Mouse (Mus musculus): Measurements from ENCODE around the gene Agbl5.
A peak's percentile ranks its signal among the peaks of the same experiment; 100 is the strongest.

Agbl5 gene

DNA sequence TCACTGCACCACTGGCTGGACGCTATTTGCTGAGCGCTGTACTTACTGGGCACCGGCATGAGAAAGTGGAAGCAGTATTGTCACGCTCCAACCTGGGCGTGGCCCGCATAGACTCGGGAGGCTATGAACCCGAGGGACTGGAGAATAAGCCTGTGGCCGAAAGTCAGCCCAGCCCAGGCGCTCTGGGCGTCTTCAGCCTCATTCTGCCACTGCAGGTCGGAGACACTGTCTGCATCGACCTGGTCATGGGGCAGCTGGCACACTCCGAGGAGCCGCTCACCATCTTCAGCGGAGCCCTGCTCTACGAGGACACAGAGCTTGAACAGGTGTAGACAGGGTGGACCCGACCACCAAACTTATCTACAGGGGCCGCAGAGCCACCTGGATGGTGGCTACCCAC is 32.1 kb downstream of the Agbl5 start:
- Histone ChIP-seq H3K36me3 (ENCODE audit: control insufficient read depth, insufficient read depth, low read length, poor library complexity, severe bottlenecking) (no peaks in the 10 kb centered on the region), H3K27me3 (ENCODE audit: control insufficient read depth, insufficient read depth, low read length, poor library complexity, severe bottlenecking) (no peaks in the 10 kb centered on the region)
- no peak for DNase-seq (ENCODE audit: low read depth, low spot score)

DNA sequence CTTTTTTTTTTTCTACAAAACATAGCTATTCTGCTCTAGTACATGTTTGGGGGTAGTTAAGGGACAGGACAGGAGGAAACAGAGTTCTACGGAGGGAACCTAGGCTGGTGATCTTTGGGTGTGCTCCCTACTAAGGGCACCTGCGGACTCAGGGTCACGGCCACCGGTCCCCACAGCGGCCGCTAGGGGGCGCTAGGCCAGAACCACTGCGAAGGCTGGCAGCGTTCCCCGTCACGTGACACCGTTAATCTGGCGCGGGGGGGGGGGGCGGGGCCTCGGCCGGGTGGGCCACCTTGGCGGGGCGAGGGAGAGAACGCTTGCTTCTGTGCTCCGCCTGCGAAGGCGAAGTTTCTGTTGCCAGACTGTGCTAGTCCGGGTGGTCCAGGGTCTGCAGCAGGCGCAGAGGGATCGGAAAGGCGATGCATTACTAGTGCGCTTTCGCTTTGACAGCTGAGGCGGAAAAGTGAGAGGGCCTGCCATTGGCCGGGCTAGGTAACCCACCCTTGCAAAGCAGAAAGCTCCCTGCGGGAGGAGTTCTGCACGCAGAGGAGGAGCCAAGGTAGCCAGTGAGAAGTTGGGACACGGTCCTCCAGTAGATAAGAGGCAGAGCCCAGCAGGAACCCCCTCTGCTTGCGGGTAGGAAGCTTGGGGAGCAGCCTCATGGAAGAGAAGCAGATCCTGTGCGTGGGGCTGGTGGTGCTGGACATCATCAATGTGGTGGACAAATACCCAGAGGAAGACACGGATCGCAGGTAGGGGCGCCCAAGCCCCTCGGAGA is 33.0 kb downstream of the Agbl5 start, which contains the start of gene Khk:
Gene Khk, plus strand, starts transcription at position 176 of the 778 bp plus-strand sequence.
- DNase-seq (ENCODE audit: low read depth, low spot score), result peak; percentile 96
- Histone ChIP-seq H3K36me3 (ENCODE audit: control insufficient read depth, insufficient read depth, low read length, poor library complexity, severe bottlenecking) (no peaks in the 10 kb centered on the region), H3K27me3 (ENCODE audit: control insufficient read depth, insufficient read depth, low read length, poor library complexity, severe bottlenecking) (no peaks in the 10 kb centered on the region)

DNA sequence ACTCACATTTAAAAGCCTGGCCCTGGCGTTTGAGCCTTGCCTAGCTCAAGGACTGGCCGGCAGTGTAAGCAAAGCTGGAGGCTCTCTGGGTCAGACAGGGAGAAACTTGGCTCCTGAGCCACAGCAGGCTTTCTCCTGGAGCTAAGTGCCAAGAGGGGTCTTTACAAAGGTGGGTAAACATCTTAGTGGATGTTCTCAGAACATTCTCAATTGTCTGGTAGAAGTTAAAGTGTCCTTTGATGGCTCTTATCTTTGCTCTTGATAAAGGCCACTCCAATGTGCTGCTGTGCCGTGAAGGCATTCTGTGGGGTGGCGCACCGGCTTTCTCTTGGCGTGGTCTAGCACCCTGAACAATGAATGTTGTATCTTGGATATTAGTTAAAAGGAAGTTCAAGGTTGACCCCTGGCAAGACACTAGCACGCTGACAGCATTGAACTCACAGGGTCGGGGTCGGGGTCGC is 34.1 kb downstream of the Agbl5 start:
- Histone ChIP-seq H3K36me3 (ENCODE audit: control insufficient read depth, insufficient read depth, low read length, poor library complexity, severe bottlenecking) (no peaks in the 10 kb centered on the region), H3K27me3 (ENCODE audit: control insufficient read depth, insufficient read depth, low read length, poor library complexity, severe bottlenecking) (no peaks in the 10 kb centered on the region)
- DNase-seq (ENCODE audit: low read depth, low spot score), result no peak

DNA sequence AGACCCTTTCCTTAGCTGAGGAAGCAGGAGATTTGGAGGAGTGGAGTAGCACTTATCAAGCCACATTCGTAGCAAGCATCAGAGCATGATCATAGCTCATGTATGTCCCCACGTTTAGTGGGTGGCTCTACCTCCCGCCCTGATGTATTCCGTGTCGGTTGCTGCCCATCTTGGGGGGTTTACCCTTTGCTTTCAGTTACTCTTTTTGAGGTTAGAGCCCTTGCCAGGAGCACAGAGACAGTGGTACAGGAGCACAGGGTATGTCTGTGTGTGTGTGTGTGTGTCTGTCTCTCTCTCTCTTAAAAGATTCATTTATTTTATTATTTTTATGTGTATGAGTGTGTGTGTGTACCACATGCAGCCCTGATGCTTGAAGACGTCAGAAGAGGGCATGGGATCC is 34.6 kb downstream of the Agbl5 start:
- Histone ChIP-seq H3K36me3 (ENCODE audit: control insufficient read depth, insufficient read depth, low read length, poor library complexity, severe bottlenecking) (no peaks in the 10 kb centered on the region), H3K27me3 (ENCODE audit: control insufficient read depth, insufficient read depth, low read length, poor library complexity, severe bottlenecking) (no peaks in the 10 kb centered on the region)
- no peak for DNase-seq (ENCODE audit: low read depth, low spot score)

DNA sequence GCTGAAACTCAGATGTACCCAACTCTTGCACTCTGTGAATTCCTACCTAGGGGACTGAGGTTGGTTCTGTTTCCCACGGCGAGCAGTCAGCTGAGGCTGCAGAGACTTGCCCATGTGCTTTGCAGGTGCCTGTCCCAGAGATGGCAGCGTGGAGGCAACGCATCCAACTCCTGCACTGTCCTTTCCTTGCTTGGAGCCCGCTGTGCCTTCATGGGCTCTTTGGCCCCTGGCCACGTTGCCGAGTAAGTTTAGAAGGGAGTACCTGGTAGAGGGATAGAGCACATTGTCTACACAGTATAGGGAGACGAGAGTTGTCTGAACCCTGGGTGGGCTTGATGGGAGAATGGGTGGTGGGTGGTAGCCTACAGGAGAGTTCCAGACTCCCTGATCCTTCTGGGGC is 36.1 kb downstream of the Agbl5 start:
- no peaks in the 10 kb centered on the region for H3K36me3 ChIP-seq (ENCODE audit: control insufficient read depth, insufficient read depth, low read length, poor library complexity, severe bottlenecking)
- no peaks in the 10 kb centered on the region for H3K27me3 ChIP-seq (ENCODE audit: control insufficient read depth, insufficient read depth, low read length, poor library complexity, severe bottlenecking)
- no peak for DNase-seq (ENCODE audit: low read depth, low spot score)

DNA sequence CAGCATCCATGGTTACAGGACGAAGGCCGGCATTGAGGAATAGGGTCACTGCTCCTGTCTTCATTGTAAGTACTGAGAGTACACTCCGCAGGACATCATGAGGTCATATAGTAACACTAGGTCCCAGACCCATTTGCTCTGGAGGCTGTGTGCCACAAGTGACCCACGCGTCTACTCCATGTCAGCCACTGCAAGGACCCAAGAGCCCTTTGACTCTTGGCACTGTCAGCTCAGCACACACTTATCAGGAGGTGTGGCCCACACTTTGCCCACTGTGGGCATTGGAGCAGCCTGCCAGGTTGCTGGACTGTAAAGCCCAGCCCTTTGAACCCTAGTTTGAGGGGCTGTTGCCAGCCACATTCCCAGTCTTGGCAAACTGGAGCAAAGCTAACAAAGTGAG is 36.7 kb downstream of the Agbl5 start:
- no peaks in the 10 kb centered on the region for H3K27me3 ChIP-seq (ENCODE audit: control insufficient read depth, insufficient read depth, low read length, poor library complexity, severe bottlenecking)
- H3K36me3 ChIP-seq (ENCODE audit: control insufficient read depth, insufficient read depth, low read length, poor library complexity, severe bottlenecking), result no peaks in the 10 kb centered on the region
- no peak for DNase-seq (ENCODE audit: low read depth, low spot score)

DNA sequence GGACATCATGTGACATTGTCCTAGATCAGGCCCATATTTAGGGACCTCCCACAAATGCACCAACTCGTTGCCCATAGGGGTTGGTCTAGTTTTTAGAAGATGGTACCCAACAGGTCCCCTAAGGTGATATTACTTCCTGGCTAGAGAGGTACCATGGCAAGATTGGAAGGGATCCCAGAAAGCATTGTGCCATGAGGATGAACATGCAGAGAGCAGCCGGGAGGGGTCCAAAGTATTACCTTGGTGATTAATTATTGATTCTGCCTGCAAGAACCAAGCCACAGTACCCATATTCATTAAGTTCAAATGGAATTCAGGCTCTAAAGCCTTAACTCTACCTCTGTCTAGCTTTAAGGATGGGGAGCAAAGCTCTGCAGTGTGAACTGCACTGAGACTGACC is 37.6 kb downstream of the Agbl5 start:
- H3K36me3 ChIP-seq (ENCODE audit: control insufficient read depth, insufficient read depth, low read length, poor library complexity, severe bottlenecking), result no peaks in the 10 kb centered on the region
- H3K27me3 ChIP-seq (ENCODE audit: control insufficient read depth, insufficient read depth, low read length, poor library complexity, severe bottlenecking), result no peaks in the 10 kb centered on the region
- no peak for DNase-seq (ENCODE audit: low read depth, low spot score)

DNA sequence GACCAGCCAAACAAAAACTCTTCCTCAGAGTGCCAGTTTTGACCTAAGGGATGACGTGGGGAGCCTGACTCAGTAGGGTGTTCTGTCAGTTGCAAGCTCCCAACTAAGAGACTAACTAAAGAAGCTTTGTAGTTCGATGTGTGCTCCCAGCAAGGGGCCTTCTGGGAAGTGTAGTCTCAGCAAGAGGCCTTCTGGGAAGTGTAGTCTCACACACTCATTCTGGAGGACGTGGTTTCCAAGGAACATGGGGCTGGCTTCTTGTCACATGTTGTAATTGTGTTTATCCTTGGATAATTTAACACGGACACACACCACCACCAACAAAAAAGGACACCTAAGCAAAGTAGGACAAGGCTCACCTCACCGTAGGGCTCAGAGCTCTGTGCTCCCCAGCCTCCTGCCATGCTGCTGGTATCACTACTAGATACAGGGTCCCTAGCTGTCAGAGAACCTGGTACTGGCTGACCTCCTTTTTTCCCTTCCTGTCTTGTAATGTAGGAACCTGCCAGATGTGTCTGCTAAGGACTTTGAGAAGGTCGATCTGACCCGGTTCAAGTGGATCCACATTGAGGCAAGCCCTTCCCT is 39.5 kb downstream of the Agbl5 start:
- no peaks in the 10 kb centered on the region for H3K36me3 ChIP-seq (ENCODE audit: control insufficient read depth, insufficient read depth, low read length, poor library complexity, severe bottlenecking)
- no peak for DNase-seq (ENCODE audit: low read depth, low spot score)
- H3K27me3 ChIP-seq (ENCODE audit: control insufficient read depth, insufficient read depth, low read length, poor library complexity, severe bottlenecking), result no peaks in the 10 kb centered on the region

DNA sequence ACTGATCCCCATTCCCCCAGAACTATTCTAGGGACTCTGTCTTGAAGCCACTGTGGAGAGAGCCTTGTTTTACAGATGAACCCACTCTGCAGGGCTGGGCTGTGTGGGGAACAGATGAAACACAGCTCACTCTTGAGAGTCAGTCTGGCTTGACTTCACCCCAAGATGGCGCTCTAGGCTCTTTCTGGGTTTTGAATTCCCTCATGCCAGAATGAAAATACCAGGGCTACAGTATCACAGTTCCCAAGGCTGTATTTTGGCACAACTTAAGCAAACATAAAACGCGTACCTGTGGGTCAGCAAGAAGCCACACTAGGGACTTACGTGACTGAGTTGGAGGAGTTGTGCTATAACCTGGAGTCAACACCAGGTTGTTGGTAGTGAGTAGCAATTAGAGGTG is 41.6 kb downstream of the Agbl5 start:
- Histone ChIP-seq H3K27me3 (ENCODE audit: control insufficient read depth, insufficient read depth, low read length, poor library complexity, severe bottlenecking) (no peaks in the 10 kb centered on the region), H3K36me3 (ENCODE audit: control insufficient read depth, insufficient read depth, low read length, poor library complexity, severe bottlenecking) (no peaks in the 10 kb centered on the region)
- DNase-seq (ENCODE audit: low read depth, low spot score), result peak; percentile 75

DNA sequence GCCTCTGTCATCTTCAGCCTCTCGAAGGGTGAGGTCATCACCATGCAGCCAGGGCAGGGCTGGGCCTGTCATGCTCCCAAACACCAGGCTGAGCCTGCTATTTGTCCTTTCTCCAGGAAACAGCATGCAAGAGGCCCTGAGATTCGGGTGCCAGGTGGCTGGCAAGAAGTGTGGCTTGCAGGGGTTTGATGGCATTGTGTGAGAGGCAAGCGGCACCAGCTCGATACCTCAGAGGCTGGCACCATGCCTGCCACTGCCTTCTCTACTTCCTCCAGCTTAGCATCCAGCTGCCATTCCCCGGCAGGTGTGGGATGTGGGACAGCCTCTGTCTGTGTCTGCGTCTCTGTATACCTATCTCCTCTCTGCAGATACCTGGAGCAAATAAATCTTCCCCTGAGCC is 42.4 kb downstream of the Agbl5 start:
- DNase-seq (ENCODE audit: low read depth, low spot score), result no peak
- Histone ChIP-seq H3K27me3 (ENCODE audit: control insufficient read depth, insufficient read depth, low read length, poor library complexity, severe bottlenecking) (no peaks in the 10 kb centered on the region), H3K36me3 (ENCODE audit: control insufficient read depth, insufficient read depth, low read length, poor library complexity, severe bottlenecking) (no peaks in the 10 kb centered on the region)

DNA sequence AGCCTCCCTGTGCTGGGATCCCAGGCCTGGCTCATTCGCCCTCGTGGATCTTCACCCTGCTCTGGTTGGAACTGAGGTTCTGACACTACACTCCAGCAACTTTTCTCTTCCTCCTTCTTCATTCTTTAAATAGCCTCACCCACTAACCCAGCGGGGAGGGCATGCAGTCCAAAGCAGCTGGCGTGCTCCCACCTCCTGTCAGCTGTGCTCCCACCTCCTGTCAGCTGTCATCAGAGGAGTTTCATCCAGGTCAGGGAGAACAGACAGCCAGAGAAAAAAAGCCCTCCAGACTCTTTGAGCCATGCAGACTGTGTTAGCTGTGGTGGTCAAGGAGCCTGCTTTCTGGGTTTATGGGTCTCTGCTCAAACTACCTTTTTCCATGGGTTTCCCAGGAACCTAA is 42.9 kb downstream of the Agbl5 start:
- Histone ChIP-seq H3K27me3 (ENCODE audit: control insufficient read depth, insufficient read depth, low read length, poor library complexity, severe bottlenecking) (no peaks in the 10 kb centered on the region), H3K36me3 (ENCODE audit: control insufficient read depth, insufficient read depth, low read length, poor library complexity, severe bottlenecking) (no peaks in the 10 kb centered on the region)
- DNase-seq (ENCODE audit: low read depth, low spot score), result no peak

DNA sequence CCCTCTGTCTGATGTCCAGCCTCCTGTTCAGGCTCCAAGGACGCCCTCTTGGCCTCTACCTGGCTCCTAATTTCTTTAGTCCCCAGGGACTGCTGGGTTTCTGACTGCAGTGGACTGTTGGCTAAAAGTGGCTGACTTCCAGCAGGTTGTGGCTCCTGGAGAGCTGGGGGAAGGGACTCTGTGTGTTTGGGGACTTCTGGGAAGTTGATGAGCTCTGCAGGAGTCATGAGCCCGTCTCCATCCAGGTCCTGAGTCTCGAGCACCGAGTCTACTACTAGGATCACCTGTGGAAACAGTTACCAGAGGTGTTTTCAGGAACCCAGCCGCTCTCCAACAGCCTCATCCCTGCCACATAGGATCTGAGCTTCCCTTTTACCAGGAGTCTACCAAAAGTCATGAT is 45.2 kb downstream of the Agbl5 start:
- no peaks in the 10 kb centered on the region for H3K27me3 ChIP-seq (ENCODE audit: control insufficient read depth, insufficient read depth, low read length, poor library complexity, severe bottlenecking)
- H3K36me3 ChIP-seq (ENCODE audit: control insufficient read depth, insufficient read depth, low read length, poor library complexity, severe bottlenecking), result no peaks in the 10 kb centered on the region
- DNase-seq (ENCODE audit: low read depth, low spot score), result no peak

DNA sequence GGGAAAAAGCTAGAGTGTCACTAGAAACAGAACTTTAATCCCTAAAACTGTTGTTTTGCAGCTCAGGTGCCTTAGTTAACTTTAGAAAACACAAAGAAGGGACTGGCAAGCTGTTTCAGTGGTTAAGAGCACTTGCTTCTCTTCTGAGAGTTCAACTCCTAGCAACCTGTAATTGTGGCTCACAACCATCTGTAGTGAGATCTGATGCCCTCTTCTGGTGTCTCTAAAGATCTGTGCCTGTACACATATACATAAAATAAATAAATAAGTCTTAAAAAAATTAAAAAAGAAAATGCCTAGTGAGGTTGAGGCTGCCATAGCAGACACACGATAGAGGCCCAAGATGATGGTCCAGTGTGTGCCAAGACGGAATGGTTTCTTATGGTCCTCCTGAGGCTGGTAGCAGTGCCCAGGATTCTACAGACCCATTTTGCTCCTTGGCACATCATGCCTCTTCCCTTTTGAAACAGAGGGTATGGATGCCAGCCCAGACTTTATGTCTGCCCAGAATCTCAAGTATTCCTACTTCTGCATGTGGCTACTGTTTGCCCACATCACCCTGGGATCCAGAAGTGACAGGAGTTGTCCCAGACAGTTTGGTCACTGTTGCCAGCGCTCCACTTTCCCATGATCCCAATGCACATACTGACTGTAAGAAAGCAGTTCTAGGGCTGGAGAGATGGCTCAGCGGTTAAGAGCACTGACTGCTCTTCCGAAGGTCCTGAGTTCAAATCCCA is 46.4 kb downstream of the Agbl5 start:
- no peaks in the 10 kb centered on the region for H3K36me3 ChIP-seq (ENCODE audit: control insufficient read depth, insufficient read depth, low read length, poor library complexity, severe bottlenecking)
- H3K27me3 ChIP-seq (ENCODE audit: control insufficient read depth, insufficient read depth, low read length, poor library complexity, severe bottlenecking), result no peaks in the 10 kb centered on the region
- no peak for DNase-seq (ENCODE audit: low read depth, low spot score)

DNA sequence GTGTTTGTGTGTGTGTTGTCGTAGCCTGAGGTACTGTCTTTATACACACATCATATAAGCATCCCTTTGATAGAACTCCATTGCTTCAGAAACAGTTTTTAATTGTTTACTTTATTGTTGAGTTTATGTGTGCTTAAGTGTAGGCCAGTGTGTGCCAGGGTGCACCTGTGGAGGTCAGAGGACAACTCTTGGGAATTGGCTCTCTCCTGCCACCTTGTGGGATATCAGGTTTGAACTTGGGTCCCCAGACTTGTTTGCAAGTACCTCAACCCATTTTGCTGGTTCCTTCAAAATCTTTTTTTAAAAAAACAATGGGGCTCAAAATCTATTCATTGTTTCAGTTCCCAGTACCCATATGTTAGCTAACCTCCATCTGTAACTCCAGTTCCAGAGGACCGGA is 54.5 kb downstream of the Agbl5 start:
- no peaks in the 10 kb centered on the region for H3K36me3 ChIP-seq (ENCODE audit: control insufficient read depth, insufficient read depth, low read length, poor library complexity, severe bottlenecking)
- no peaks in the 10 kb centered on the region for H3K27me3 ChIP-seq (ENCODE audit: control insufficient read depth, insufficient read depth, low read length, poor library complexity, severe bottlenecking)
- DNase-seq (ENCODE audit: low read depth, low spot score), result peak; percentile 56

DNA sequence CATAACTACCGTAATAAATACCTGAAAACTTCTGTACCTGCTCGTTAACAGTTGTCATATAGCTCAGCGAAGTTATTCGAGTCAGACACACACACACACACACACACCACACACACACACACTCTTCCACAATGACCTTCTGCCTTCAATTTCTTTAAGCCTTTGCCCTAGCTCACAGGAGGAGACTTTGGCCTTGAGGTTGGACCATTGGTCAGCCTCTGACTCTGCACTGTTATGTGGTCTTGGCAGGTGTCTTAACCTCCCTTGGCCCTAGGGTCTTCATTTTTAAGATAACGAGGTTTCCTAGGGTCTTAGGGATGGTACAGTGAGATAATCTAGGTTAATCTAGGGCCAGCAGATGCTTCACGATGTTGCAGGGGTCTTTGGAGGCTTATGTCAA is 55.9 kb downstream of the Agbl5 start:
- DNase-seq (ENCODE audit: low read depth, low spot score), result no peak
- H3K36me3 ChIP-seq (ENCODE audit: control insufficient read depth, insufficient read depth, low read length, poor library complexity, severe bottlenecking), result no peaks in the 10 kb centered on the region
- H3K27me3 ChIP-seq (ENCODE audit: control insufficient read depth, insufficient read depth, low read length, poor library complexity, severe bottlenecking), result no peaks in the 10 kb centered on the region
